Comparison of ENCODE assay signal across 13 mouse cellular contexts in the genomic region with DNA sequence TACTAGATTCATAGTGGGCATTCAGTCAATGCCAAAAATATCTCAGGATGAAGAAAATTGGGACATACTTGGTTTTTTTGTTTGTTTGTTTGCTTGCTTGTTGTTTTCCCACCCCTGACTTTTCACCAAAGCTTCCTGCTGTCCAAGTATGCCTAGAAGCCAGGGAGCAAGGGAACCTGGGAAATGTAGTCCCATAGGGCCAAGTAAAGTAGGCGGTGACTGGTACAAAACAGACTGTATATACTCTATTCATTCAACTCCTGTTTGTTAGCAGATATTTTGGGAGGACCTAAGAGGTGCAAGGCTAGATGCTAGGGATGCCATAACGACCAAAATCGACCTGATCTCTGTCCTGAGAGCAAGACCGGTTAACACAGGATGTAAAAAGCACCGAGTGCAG. TPM values are rescaled to one million over a fixed set of nuclear protein-coding genes. Genes with fewer than 3 reads are reported as not detected.
DNase-seq lines count a peak whose midpoint lies in the region; ATAC-seq and TF ChIP-seq lines count a peak whose summit lies in the region.
"Had no signal": no experiment of that assay in that cellular context is flagged by ENCODE, and none has a peak within 500 bp of the region (broad histone marks: within the 10 kb centered on the region; RNA-seq: fewer than 3 reads in every experiment).

No protein-coding gene starts in this region.

- TF ChIP-seq CTCF in gastrocnemius, adult 2 months (IDR thresholded peaks at IDR 0.05): no peak
- no peak for TF ChIP-seq CTCF in kidney, postnatal 0 days (IDR thresholded peaks at IDR 0.05; ENCODE audit: low read depth)
- TF ChIP-seq CTCF in brain, embryonic 14.5 days (IDR thresholded peaks at IDR 0.05; ENCODE audit: borderline replicate concordance, extremely low read depth, insufficient read depth, insufficient read length): no peak

- H3K27me3 ChIP-seq in kidney, postnatal 0 days (ENCODE audit: insufficient read depth, low read length): no peaks in the 10 kb centered on the region
- H3K27me3 ChIP-seq in midbrain, embryonic 16.5 days (ENCODE audit: control insufficient read depth, insufficient read depth, low read depth, low read length): no peaks in the 10 kb centered on the region
- H3K27me3 ChIP-seq: liver, embryonic 12.5 days had no signal

- no peak overlapping the region for H3K27ac ChIP-seq in gastrocnemius, adult 2 months
- H3K27ac ChIP-seq in kidney, postnatal 0 days: no peak overlapping the region
- H3K27ac ChIP-seq in midbrain, embryonic 16.5 days (ENCODE audit: low read length): no peak overlapping the region
- H3K27ac ChIP-seq: liver, embryonic 12.5 days had no signal

- H3K4me3 ChIP-seq in gastrocnemius, adult 2 months: peak overlapping the region; percentile 23; the same call in 1 of the 2 replicates
- no peak overlapping the region for H3K4me3 ChIP-seq in kidney, postnatal 0 days (replicated peaks; ENCODE audit: low read depth, low read length)
- no peak overlapping the region for H3K4me3 ChIP-seq in midbrain, embryonic 16.5 days (ENCODE audit: low read depth, low read length)
- H3K4me3 ChIP-seq: liver, embryonic 12.5 days; megakaryocyte, embryonic 14.5 days had no signal

- intact Hi-C loops in gastrocnemius, adult 2 months (cut with DNase I): no loop called here
- intact Hi-C loops in gastrocnemius, postnatal 14 days (cut with DNase I; ENCODE audit: low total_unique reads): no loop called here

- TF ChIP-seq POLR2A in brain, embryonic 14.5 days (IDR thresholded peaks at IDR 0.05; ENCODE audit: borderline replicate concordance, extremely low read depth, insufficient read depth, insufficient read length, poor library complexity, severe bottlenecking): no peak

- no peak overlapping the region for H3K9ac ChIP-seq in kidney, postnatal 0 days (ENCODE audit: low read depth, low read length)
- no peak overlapping the region for H3K9ac ChIP-seq in midbrain, embryonic 16.5 days (ENCODE audit: low read depth, low read length)
- H3K9ac ChIP-seq: liver, embryonic 12.5 days had no signal

- H3K36me3 ChIP-seq in kidney, postnatal 0 days (ENCODE audit: insufficient read depth, low read length): peaks cover 4% of the 10 kb centered on the region; the same call in 1 of the 2 replicates
- no peaks in the 10 kb centered on the region for H3K36me3 ChIP-seq in midbrain, embryonic 16.5 days (ENCODE audit: control insufficient read depth, insufficient read depth, low read length)

- WGBS in kidney, postnatal 0 days: 41% methylated on average over 5 of the region's 5 CpGs
- 57% methylated on average over 5 of the region's 5 CpGs for WGBS in midbrain, embryonic 16.5 days

- H3K9me3 ChIP-seq in kidney, postnatal 0 days (replicated peaks; ENCODE audit: low read length): no peaks in the 10 kb centered on the region
- no peaks in the 10 kb centered on the region for H3K9me3 ChIP-seq in midbrain, embryonic 16.5 days (replicated peaks; ENCODE audit: control insufficient read depth, low read length, poor library complexity, severe bottlenecking)
- H3K9me3 ChIP-seq: liver, embryonic 12.5 days; megakaryocyte, embryonic 14.5 days had no signal

- DNase-seq in gastrocnemius, adult 2 months: no peak
- no peak for DNase-seq in gastrocnemius, postnatal 14 days
- peak; percentile 15 for DNase-seq in kidney, postnatal 0 days (ENCODE audit: low spot score)
- no peak for DNase-seq in kidney, adult 11 months
- peak; percentile 31 for DNase-seq in brain, embryonic 14.5 days (ENCODE audit: low read depth)
- DNase-seq in adrenal gland, postnatal 14 days: no peak
- DNase-seq in thymus, postnatal 0 days (ENCODE audit: low spot score): no peak
- DNase-seq: thymus, postnatal 14 days had no signal

- H3K4me1 ChIP-seq in kidney, postnatal 0 days (replicated peaks; ENCODE audit: insufficient read depth, low read length): no peaks in the 10 kb centered on the region
- no peaks in the 10 kb centered on the region for H3K4me1 ChIP-seq in midbrain, embryonic 16.5 days (ENCODE audit: control insufficient read depth, insufficient read depth, low read length)
- H3K4me1 ChIP-seq: liver, embryonic 12.5 days had no signal

- no peak for ATAC-seq in kidney, postnatal 0 days (replicated peaks; ENCODE audit: low FRiP score, low read depth)
- ATAC-seq in midbrain, embryonic 16.5 days: peak; percentile 66; the same call in 1 of the 2 replicates
- ATAC-seq: liver, embryonic 12.5 days had no signal

- peak overlapping the region; percentile 2; the same call in 1 of the 2 replicates for H3K4me2 ChIP-seq in kidney, postnatal 0 days (ENCODE audit: low read length)
- no peak overlapping the region for H3K4me2 ChIP-seq in midbrain, embryonic 16.5 days (ENCODE audit: low read length)
- H3K4me2 ChIP-seq: liver, embryonic 12.5 days had no signal

RNA-seq across cellular contexts. Expression of a gene that starts 0.7 kb away (rescaled TPM):
- not detected for total RNA-seq in gastrocnemius, adult 2 months (2021)
- not detected for total RNA-seq in gastrocnemius, postnatal 14 days (2021)
- polyA plus RNA-seq in kidney, postnatal 0 days (2015; fragmentation: Nextera tagmentation; extraction: Ambion mirVana): 0.04 TPM in 2 replicates
- polyA plus RNA-seq in brain, embryonic 14.5 days (2012; rRNA removed): 0.09 and 0.11 TPM in 2 replicates
- polyA plus RNA-seq in midbrain, embryonic 16.5 days (2015; fragmentation: Nextera tagmentation; extraction: Ambion mirVana): 0.06 TPM in 1 of 2 replicates, not detected in the other
- total RNA-seq in adrenal gland, postnatal 14 days (2021): not detected in 2 replicates
- polyA plus RNA-seq in thymus, postnatal 0 days (2015; fragmentation: Nextera tagmentation; extraction: Ambion mirVana): 0.05 and 0.13 TPM in 2 replicates
- total RNA-seq: heart, postnatal 14 days had no signal

RNA-seq across cellular contexts. Expression of a gene that starts 18.3 kb away (rescaled TPM):
- 10 to 100 TPM; 15.5 to 23.3 TPM for total RNA-seq in gastrocnemius, adult 2 months (2021)
- total RNA-seq in gastrocnemius, postnatal 14 days (2021): 10 to 100 TPM; 19.0 to 20.7 TPM
- polyA plus RNA-seq in kidney, postnatal 0 days (2015; fragmentation: Nextera tagmentation; extraction: Ambion mirVana): 47.4 and 54.5 TPM in 2 replicates
- 5.6 and 7.8 TPM in 2 replicates for polyA plus RNA-seq in brain, embryonic 14.5 days (2012; rRNA removed)
- polyA plus RNA-seq in midbrain, embryonic 16.5 days (2015; fragmentation: Nextera tagmentation; extraction: Ambion mirVana): 9.8 and 10.8 TPM in 2 replicates
- 33.4 and 37.0 TPM in 2 replicates for total RNA-seq in adrenal gland, postnatal 14 days (2021)
- 8.1 and 8.8 TPM in 2 replicates for polyA plus RNA-seq in thymus, postnatal 0 days (2015; fragmentation: Nextera tagmentation; extraction: Ambion mirVana)

RNA-seq across cellular contexts. Expression of a gene that starts 38.0 kb away (rescaled TPM):
- not detected for total RNA-seq in gastrocnemius, adult 2 months (2021)
- total RNA-seq in gastrocnemius, postnatal 14 days (2021): under 1 TPM in 1 of 2 experiments, not detected in 1; 0.08 TPM
- 0.13 and 0.15 TPM in 2 replicates for polyA plus RNA-seq in kidney, postnatal 0 days (2015; fragmentation: Nextera tagmentation; extraction: Ambion mirVana)
- 1.0 and 2.3 TPM in 2 replicates for polyA plus RNA-seq in brain, embryonic 14.5 days (2012; rRNA removed)
- polyA plus RNA-seq in midbrain, embryonic 16.5 days (2015; fragmentation: Nextera tagmentation; extraction: Ambion mirVana): 2.6 and 3.5 TPM in 2 replicates
- not detected in 2 replicates for total RNA-seq in adrenal gland, postnatal 14 days (2021)
- polyA plus RNA-seq in thymus, postnatal 0 days (2015; fragmentation: Nextera tagmentation; extraction: Ambion mirVana): 0.03 and 0.04 TPM in 2 replicates

RNA-seq across cellular contexts. Expression of a gene that starts 47.7 kb away (rescaled TPM):
- total RNA-seq in gastrocnemius, adult 2 months (2021): 1 to 10 TPM in 1 of 2 experiments, under 1 TPM in 1; 0.31 to 1.5 TPM
- total RNA-seq in gastrocnemius, postnatal 14 days (2021): 10 to 100 TPM; 16.1 to 22.9 TPM
- polyA plus RNA-seq in kidney, postnatal 0 days (2015; fragmentation: Nextera tagmentation; extraction: Ambion mirVana): 20.1 and 24.0 TPM in 2 replicates
- 0.92 and 3.6 TPM in 2 replicates for polyA plus RNA-seq in brain, embryonic 14.5 days (2012; rRNA removed)
- polyA plus RNA-seq in midbrain, embryonic 16.5 days (2015; fragmentation: Nextera tagmentation; extraction: Ambion mirVana): 0.51 and 1.0 TPM in 2 replicates
- total RNA-seq in adrenal gland, postnatal 14 days (2021): 1.5 and 2.1 TPM in 2 replicates
- 2.2 and 2.8 TPM in 2 replicates for polyA plus RNA-seq in thymus, postnatal 0 days (2015; fragmentation: Nextera tagmentation; extraction: Ambion mirVana)
- total RNA-seq: left cerebral cortex, adult 18-20 months had no signal

Comparison
In these comparisons a context has a peak if more than half of its experiments do, and no peak if none do; other contexts are left out.
1. DNase-seq: peak in kidney, postnatal 0 days (single experiment) and brain, embryonic 14.5 days (single experiment); none in gastrocnemius, adult 2 months (single experiment), gastrocnemius, postnatal 14 days (single experiment), kidney, adult 11 months (single experiment), adrenal gland, postnatal 14 days (single experiment) and thymus, postnatal 0 days (single experiment).